Mouse (Mus musculus): ENCODE measurements around the gene Dclre1c.

Dclre1c gene

GRCm38 (mm10) chr2:3474861-3475283, 50.9 kb downstream of the Dclre1c start, which contains the start of gene Suv39h2:
Gene Suv39h2 (minus strand): TSS chr2:3475031.
- peak; percentile 98 for DNase-seq (ENCODE audit: low read depth, low spot score)

- peak; percentile 31 for DNase-seq (ENCODE audit: low read depth, low spot score)
Observed at GRCm38 (mm10) chr2:3475746-3476251, 51.9 kb downstream of the Dclre1c start.

DNA sequence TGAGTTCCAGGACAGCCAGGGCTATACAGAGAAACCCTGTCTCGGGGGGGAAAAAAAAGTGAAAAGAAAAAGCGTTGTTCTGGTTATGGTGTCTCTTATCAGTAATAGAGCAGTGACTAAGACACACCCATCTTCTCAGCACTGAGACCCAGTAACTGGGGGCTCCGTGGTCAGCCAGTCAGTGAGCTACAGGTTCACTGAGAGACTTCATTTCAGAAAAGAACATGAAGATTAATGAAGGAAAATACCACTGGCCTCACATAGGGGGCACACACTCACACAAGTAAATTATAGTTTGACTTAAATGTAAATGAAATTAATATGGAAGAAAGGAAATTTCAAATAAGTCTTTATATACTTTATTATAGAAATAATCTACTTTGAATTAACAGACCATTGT, 56.3 kb downstream of the Dclre1c start:
- DNase-seq (ENCODE audit: low read depth, low spot score), result peak; percentile 14

GRCm38 (mm10) chr2:3489816-3490215, 65.9 kb downstream of the Dclre1c start:
- DNase-seq (ENCODE audit: low read depth, low spot score), result no peak

- DNase-seq (ENCODE audit: low read depth, low spot score), result no peak
Observed at GRCm38 (mm10) chr2:3493833-3494409, 70.0 kb downstream of the Dclre1c start.

DNA sequence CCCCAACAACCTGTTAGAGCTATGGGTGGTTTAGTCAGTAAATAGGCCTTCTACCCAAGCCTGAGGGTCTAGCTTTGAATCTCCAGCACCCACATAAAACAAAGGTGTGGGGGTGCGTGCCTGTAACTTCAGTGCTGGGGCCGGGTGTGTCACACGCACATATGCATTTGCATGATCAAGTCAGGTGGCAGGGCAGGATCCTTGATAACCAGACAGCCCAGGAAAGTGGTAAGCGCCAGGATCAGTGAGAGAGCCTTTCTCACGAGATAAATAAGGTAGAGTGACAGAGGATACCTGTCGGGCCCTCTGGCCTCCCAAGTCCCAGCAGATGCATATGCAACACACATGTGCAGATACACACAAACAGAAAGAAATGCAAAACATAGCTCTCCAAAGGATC, 75.6 kb downstream of the Dclre1c start:
- DNase-seq (ENCODE audit: low read depth, low spot score), result no peak

GRCm38 (mm10) chr2:3500886-3501285, 77.0 kb downstream of the Dclre1c start:
- no peak for DNase-seq (ENCODE audit: low read depth, low spot score)

DNA sequence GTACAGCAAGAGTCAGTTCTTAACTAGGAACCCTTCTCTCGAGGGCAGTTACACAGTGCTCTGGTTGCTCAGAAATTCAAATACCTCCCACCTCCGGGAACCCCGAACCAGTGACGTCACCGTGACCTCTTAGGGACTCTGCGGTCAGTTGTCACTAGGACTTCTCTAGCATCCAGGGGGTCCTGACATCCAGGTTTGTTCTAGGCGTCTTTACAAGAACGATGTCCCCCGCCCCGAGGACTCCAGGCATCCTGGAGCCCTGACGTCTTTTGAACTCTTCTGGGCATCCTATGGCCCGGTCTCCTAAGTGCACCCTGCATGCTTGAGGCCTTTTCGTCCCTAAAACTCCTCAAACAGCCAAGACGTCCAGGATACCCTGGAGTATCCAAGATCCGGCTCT, 88.1 kb downstream of the Dclre1c start:
- DNase-seq (ENCODE audit: low read depth, low spot score), result peak; percentile 62

- DNase-seq (ENCODE audit: low read depth, low spot score), result peak; percentile 98
Observed at GRCm38 (mm10) chr2:3512552-3513454, 88.9 kb downstream of the Dclre1c start, which contains the start of the genes Gm45902, Hspa14 and Cdnf. Gene Gm45902 (minus strand): TSS chr2:3512790. Gene Hspa14 (minus strand): TSS chr2:3512814. Gene Cdnf (plus strand): TSS chr2:3513030.
